Mouse (Mus musculus) myocyte (in vitro differentiated cells): ENCODE measurements around the gene Olfr16. TPM values are rescaled to one million over a fixed set of nuclear protein-coding genes. Genes with fewer than 3 reads are reported as not detected.

Experiments used
- polyA plus RNA-seq: library from polyadenylated mRNA; unstranded; fragments of >200 nt; fragmentation: generic; extraction: Trizol; gene quantifications from one replicate; pipeline ENCODE4 v1.2.1, GENCODE M21; 2012; ENCODE audit warnings: missing spikeins

Gene Olfr16
- polyA plus RNA-seq, 1 experiment: not detected

Other genes with a start within 250 kb of the Olfr16 start
- 0.05 TPM for gene Apcs, start 55.4 kb upstream of the Olfr16 start, polyA plus RNA-seq
- gene Olfr1408, start 187.0 kb downstream of the Olfr16 start, polyA plus RNA-seq: not detected
- not detected for gene Olfr1406, start 240.2 kb downstream of the Olfr16 start, polyA plus RNA-seq
- not detected for gene Olfr218, start 247.4 kb downstream of the Olfr16 start, polyA plus RNA-seq